Mouse (Mus musculus) intestine, embryonic 16.5 days (tissue): Measurements from ENCODE around the gene Mmachc. TPM values are rescaled to one million over a fixed set of nuclear protein-coding genes. Genes with fewer than 3 reads are reported as not detected.

Experiments
- ATAC-seq: fragments of 200-750 bp; cut with Nextera tagmentation; 2 replicates; pipeline ENCODE4 v1.8.0; 2017; ENCODE audit warnings: moderate TSS enrichment, moderate library complexity
- H3K27ac ChIP-seq: fragments of 300-500 bp; sonication (generic); 2 replicates; pipeline ENCODE4 v1.5.1; 2014; ENCODE audit warnings: mild to moderate bottlenecking, low read length
- H3K27me3 ChIP-seq: fragments of 300-500 bp; sonication (generic); replicated peaks from 2 replicates; pipeline ENCODE4 v1.6.1; 2014; ENCODE audit warnings: low read length, control low read depth, mixed read lengths; ENCODE audit not compliant: control insufficient read depth, insufficient read depth
- H3K36me3 ChIP-seq: fragments of 300-500 bp; sonication (generic); 2 replicates; pipeline ENCODE4 v1.6.1; 2014; ENCODE audit warnings: low read length, control low read depth; ENCODE audit not compliant: control insufficient read depth, insufficient read depth
- H3K4me1 ChIP-seq: fragments of 300-500 bp; sonication (generic); 2 replicates; pipeline ENCODE4 v1.6.1; 2014; ENCODE audit warnings: low read length, control low read depth, mixed read lengths; ENCODE audit not compliant: control insufficient read depth, insufficient read depth
- H3K4me2 ChIP-seq: fragments of 300-500 bp; sonication (generic); 2 replicates; pipeline ENCODE4 v1.6.1; 2014; ENCODE audit warnings: low read depth, low read length, control low read depth
- H3K4me3 ChIP-seq: fragments of 300-500 bp; sonication (generic); 2 replicates; pipeline ENCODE4 v1.5.1; 2014; ENCODE audit warnings: mild to moderate bottlenecking, low read length
- H3K9ac ChIP-seq: fragments of 300-500 bp; sonication (generic); 2 replicates; pipeline ENCODE4 v1.6.1; 2014; ENCODE audit warnings: low read depth, low read length
- H3K9me3 ChIP-seq: fragments of 300-500 bp; sonication (generic); 2 replicates; pipeline ENCODE4 v1.6.1; 2016; ENCODE audit warnings: low read length, control low read depth; ENCODE audit not compliant: control insufficient read depth
- WGBS: fragments of 180-500 bp; shearing (Covaris S2); extraction: QIAGEN DNeasy Blood & Tissue Kit; methylation state at CpG from one replicate; pipeline ENCODE4 v1.1.7; 2014; 5-methylcytosine and 5-hydroxymethylcytosine counted together
- polyA plus RNA-seq: library from polyadenylated mRNA; unstranded; fragments of >200 nt; fragmentation: Nextera tagmentation; extraction: Ambion mirVana; gene quantifications from 2 replicates; pipeline ENCODE4 v1.2.1, GENCODE M21; 2015

Gene Mmachc
- polyA plus RNA-seq, 1 experiment from 2014 or later = 22.7 TPM

DNA sequence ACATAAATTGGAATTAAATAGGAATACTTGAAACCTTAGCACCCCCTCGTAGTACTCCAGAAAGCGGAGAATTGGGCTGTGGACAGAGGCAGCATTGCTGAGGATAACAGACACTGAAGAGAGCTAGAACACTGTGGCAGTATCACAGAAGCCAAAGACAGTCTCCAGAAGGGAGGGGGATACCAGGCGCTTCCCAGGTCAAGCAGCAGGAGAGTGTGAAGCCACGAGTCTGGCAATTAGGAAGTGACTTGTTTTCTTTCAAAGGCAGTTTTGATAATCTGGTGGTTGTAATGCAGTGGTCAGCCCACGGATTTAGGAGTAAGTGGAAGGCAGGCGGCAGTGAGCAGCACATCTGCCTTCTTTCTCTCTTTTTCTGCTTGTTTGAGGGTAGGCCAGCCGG lies 14.0 kb upstream of the Mmachc start:
- no peaks in the 10 kb centered on the region for H3K36me3 ChIP-seq
- H3K4me2 ChIP-seq = peak overlapping the region; percentile 80
- no peak overlapping the region; the same call in 1 of the 2 replicates for H3K4me3 ChIP-seq
- H3K27ac ChIP-seq = no peak overlapping the region
- no peaks in the 10 kb centered on the region for H3K9me3 ChIP-seq
- H3K4me1 ChIP-seq = peaks cover 11% of the 10 kb centered on the region
- H3K9ac ChIP-seq = no peak overlapping the region
- ATAC-seq = no peak
- 57% methylated on average over 7 of the region's 7 CpGs for WGBS
- H3K27me3 ChIP-seq = no peaks in the 10 kb centered on the region

DNA sequence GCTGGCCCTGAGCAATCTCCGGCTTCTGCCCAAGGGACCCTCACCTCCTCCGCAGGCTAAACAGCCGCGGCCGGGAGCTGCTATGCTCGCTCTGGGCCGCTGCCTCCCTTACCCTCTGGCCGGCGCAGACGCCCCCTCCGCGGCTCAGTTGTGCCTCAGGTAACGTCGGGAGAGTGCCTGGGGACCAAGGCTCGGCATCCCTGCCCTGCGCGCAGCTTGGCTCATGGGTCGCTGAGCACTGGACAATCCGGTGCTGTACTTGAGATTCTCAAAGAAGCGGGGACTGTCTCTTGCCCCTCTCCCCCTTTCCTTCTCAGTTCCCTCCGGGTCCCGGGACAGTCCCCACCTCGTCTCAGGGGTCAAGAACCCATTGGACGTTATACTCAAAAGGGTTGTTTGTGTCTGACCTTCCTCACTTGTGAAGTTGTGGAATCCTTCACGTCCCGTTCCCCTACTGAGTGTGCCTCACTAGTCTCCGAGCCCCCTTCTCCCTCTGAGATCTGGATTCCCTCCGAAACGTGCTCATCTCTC lies 13.0 kb upstream of the Mmachc start:
- H3K27me3 ChIP-seq = no peaks in the 10 kb centered on the region
- peaks cover 8% of the 10 kb centered on the region for H3K4me1 ChIP-seq
- peak overlapping the region; percentile 89 for H3K27ac ChIP-seq
- peak overlapping the region; percentile 80 for H3K4me2 ChIP-seq
- H3K4me3 ChIP-seq = peak overlapping the region; percentile 93
- peak overlapping the region; percentile 90 for H3K9ac ChIP-seq
- H3K9me3 ChIP-seq = no peaks in the 10 kb centered on the region
- WGBS = under 1% methylated on average over 22 of the region's 29 CpGs
- ATAC-seq = peak; percentile 72; the same call in 1 of the 2 replicates
- no peaks in the 10 kb centered on the region for H3K36me3 ChIP-seq

DNA sequence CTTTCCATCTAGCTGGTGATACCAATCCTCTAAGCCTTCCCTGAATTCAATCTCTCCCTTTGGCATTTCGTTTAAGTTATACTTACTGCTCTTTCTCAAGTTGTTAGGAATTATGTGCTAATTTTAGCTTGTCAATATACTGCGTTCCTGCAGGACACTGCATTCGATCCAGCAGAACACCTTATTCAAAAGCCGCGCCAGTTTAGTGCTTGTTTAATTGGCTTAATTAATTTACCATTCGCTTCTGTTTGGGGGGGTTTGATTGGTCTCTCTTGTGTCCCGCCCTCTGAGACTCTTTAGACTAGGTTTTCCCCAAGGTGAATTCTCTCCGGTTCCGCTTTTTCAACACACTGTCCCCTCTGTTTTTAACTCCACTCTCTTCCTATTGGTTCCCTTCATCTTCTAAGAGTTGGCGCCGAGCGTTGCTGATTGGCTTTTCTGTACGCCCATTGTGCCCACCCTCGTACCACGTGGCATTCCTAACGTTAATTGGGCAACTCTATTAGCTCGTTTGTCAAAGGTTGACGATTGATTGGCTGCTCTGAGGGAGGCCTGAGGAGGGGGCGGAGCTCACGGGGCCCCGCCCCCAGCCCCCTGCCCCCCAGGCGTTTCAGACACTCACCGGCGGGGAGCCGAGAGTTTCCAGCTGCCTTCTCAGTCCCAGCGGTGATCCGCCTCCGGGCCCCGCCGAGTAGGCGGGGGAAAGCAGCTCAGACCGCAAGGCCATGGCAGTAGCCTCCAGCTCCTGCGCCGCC lies 12.3 kb upstream of the Mmachc start, which contains the start of gene Tesk2:
Gene Tesk2 (plus strand): TSS at position 606 of the 755 bp plus-strand sequence.
- WGBS = under 1% methylated on average over 34 of the region's 34 CpGs
- Histone ChIP-seq H3K36me3 (no peaks in the 10 kb centered on the region), H3K4me1 (peaks cover 8% of the 10 kb centered on the region; the same call in 1 of the 2 replicates), H3K27ac (peak within 1 kb of the TSS; percentile 89), H3K4me2 (peak within 1 kb of the TSS; percentile 80), H3K4me3 (peak within 1 kb of the TSS; percentile 93), H3K9ac (peak within 1 kb of the TSS; percentile 90), H3K9me3 (no peaks in the 10 kb centered on the region), H3K27me3 (no peaks in the 10 kb centered on the region)
- peak; percentile 98 for ATAC-seq

DNA sequence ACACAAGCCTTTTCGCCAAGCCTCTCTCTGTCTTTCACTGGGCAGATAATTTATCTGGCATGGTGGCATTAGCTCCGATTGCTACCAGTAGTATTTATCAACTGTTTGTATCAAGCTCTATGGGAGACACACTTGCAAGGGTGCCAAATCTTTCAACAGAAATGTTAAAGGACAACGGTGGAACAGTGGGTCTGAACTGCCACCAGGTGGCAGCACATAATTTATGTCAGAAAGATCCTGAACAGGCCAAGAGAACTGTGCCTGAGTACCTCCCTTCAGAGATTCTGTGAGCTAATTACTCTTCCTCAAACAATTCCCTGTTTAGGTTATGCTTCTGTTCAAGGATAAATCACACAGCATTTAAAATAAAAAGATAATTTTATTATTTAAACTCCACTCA lies 11.2 kb upstream of the Mmachc start:
- H3K9me3 ChIP-seq = no peaks in the 10 kb centered on the region
- peaks cover 6% of the 10 kb centered on the region; the same call in 1 of the 2 replicates for H3K4me1 ChIP-seq
- H3K27me3 ChIP-seq = no peaks in the 10 kb centered on the region
- H3K36me3 ChIP-seq = no peaks in the 10 kb centered on the region
- no peak for ATAC-seq
- no peak overlapping the region for H3K9ac ChIP-seq
- 20% methylated on average over 3 of the region's 3 CpGs for WGBS
- no peak overlapping the region for H3K4me3 ChIP-seq
- no peak overlapping the region for H3K27ac ChIP-seq
- no peak overlapping the region for H3K4me2 ChIP-seq

DNA sequence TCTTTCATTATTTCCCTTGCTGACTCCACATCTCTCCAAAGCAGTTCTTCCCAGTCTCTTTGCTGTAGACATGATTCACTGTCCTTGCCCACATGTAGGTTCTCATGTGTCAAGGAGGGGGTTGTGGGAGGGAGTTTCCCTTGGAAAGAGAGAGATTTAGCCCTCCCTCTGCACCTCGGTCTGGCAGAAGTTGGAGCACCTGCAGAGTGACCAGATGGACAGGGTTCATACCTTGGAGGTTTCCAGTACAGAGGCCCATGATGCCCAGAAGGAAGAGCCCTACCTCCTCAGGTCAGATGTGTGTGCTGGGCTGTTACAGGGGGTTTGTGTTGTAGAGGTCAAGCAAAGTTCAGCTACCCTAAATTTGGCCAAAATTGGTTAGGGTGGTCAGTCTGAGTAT lies 4.3 kb upstream of the Mmachc start:
- Histone ChIP-seq H3K4me1 (peaks cover 4% of the 10 kb centered on the region; the same call in 1 of the 2 replicates), H3K36me3 (no peaks in the 10 kb centered on the region), H3K9ac (no peak overlapping the region), H3K27me3 (no peaks in the 10 kb centered on the region), H3K9me3 (no peaks in the 10 kb centered on the region), H3K27ac (no peak overlapping the region), H3K4me2 (no peak overlapping the region), H3K4me3 (no peak overlapping the region)
- WGBS = 78% methylated on average over 1 of the region's 1 CpGs
- no peak for ATAC-seq

DNA sequence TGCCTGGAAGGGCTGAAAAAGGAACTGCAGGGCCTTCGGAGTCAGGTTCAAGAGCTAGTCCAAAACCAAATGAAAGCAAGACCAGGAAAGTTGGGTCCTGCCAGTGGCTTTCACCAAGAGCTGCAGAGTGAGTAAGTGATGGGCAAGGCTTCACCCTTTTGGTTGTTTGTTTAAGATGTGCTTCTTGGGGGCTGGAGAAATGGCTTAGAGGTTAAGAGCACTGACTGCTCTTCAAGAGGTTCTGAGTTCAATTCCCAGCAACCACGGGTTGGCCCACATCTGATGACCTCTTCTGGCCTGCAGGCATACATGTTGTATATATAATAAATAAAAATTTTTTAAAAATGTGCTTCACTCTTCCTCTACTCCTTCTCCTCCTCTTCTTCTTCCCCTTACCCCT lies 1.9 kb upstream of the Mmachc start:
- H3K9ac ChIP-seq = no peak overlapping the region
- no peaks in the 10 kb centered on the region for H3K9me3 ChIP-seq
- no peak overlapping the region for H3K4me2 ChIP-seq
- peaks cover 6% of the 10 kb centered on the region; the same call in 1 of the 2 replicates for H3K4me1 ChIP-seq
- no peaks in the 10 kb centered on the region for H3K27me3 ChIP-seq
- H3K4me3 ChIP-seq = no peak overlapping the region
- no peak overlapping the region for H3K27ac ChIP-seq
- no peak for ATAC-seq
- H3K36me3 ChIP-seq = no peaks in the 10 kb centered on the region
- 91% methylated on average over 2 of the region's 2 CpGs for WGBS

DNA sequence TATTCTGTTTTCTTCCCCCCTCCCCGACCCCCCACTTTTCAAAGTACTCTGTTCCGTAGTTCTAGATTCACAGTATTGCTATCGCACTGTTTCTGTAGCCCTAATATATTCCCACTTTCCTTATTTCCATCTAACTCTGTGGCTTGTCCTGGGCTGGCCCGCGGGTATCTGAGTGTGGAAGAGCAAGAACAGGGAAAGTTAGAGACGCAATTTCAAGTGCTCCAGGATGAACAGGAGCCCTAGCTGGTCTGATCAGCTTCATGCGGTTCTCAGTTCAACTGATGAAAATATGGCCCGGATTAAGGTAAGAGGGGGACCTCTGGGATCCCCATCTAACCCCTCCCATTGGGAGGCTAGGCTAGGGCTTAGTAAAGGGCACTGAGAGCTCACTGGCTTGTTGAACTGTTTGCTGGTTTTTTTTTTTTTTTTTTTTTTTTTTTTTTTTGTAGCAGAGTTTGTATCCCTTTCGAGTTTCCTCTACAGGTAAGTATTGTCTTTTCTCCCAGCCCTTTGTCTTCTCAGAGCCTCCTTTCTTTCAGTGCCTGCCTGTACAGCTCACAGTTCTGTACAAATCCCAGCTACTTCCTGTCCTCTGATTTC lies 685 bp upstream of the Mmachc start:
- H3K27me3 ChIP-seq = no peaks in the 10 kb centered on the region
- peaks cover 6% of the 10 kb centered on the region; the same call in 1 of the 2 replicates for H3K4me1 ChIP-seq
- H3K4me2 ChIP-seq = peak overlapping the region; percentile 83
- H3K27ac ChIP-seq = no peak overlapping the region
- peak overlapping the region; percentile 68 for H3K9ac ChIP-seq
- H3K4me3 ChIP-seq = peak overlapping the region; percentile 74
- 4% methylated on average over 9 of the region's 9 CpGs for WGBS
- H3K9me3 ChIP-seq = no peaks in the 10 kb centered on the region
- no peaks in the 10 kb centered on the region for H3K36me3 ChIP-seq
- ATAC-seq = peak; percentile 22; the same call in 1 of the 2 replicates

DNA sequence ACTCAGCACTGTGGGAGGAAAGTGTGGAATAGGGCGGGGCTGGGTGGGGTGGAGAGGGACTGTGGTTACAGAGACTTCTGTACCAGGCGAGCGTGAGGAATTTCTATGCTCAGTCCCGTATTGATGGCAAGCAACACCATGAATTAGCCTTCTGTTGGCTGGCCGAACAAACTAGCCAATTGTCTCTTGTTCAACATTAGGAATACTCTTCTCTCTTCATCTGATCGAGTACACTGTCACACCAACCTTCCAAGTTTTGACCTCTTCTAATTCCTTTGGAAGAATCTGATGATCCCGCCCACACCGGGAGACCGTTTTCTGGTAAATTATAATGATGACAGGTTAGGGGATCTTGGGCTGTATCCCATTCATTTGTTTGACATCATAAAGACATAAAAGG lies 540 bp downstream of the Mmachc start:
- no peak overlapping the region for H3K27ac ChIP-seq
- peaks cover 6% of the 10 kb centered on the region; the same call in 1 of the 2 replicates for H3K4me1 ChIP-seq
- H3K4me3 ChIP-seq = peak overlapping the region; percentile 74
- ATAC-seq = no peak
- no peaks in the 10 kb centered on the region for H3K27me3 ChIP-seq
- H3K9ac ChIP-seq = peak overlapping the region; percentile 72
- H3K36me3 ChIP-seq = no peaks in the 10 kb centered on the region
- H3K9me3 ChIP-seq = no peaks in the 10 kb centered on the region
- H3K4me2 ChIP-seq = peak overlapping the region; percentile 77
- 11% methylated on average over 9 of the region's 9 CpGs for WGBS

DNA sequence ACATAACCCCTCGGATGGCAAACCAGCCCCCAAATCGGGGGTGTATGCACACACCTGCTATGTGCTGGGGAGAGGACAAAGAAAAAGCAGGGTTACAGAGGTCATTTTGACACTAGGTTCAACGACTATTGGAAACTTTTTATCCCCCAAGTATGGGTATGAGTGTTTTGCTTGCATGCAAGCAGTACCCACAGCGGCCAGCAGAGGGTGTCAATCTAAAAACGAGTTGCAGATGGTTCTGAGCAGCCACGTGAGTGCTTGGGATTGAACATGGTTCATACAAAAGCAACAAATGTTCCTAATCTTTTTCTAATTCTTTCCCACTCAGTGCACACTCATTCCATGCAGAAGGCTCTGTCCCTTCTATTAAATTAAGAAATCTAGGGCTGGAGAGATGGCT lies 4.4 kb downstream of the Mmachc start:
- Histone ChIP-seq H3K4me1 (peaks cover 3% of the 10 kb centered on the region; the same call in 1 of the 2 replicates), H3K9me3 (no peaks in the 10 kb centered on the region), H3K36me3 (0 out of 2 replicates have a peak, but pooled peaks cover 3% of the 10 kb centered on the region), H3K4me3 (no peak overlapping the region), H3K27me3 (no peaks in the 10 kb centered on the region), H3K9ac (no peak overlapping the region), H3K4me2 (no peak overlapping the region), H3K27ac (no peak overlapping the region)
- WGBS = 38% methylated on average over 6 of the region's 6 CpGs
- no peak for ATAC-seq
